Mouse (Mus musculus) small intestine, adult 2 months (tissue): ENCODE results near the gene Ralgps2.

Source experiments
- CTCF ChIP-seq: fragments of 200-500 bp; IDR thresholded peaks from 2 replicates; pipeline ENCODE4 v1.5.1; 2012; ENCODE audit warnings: low read depth, mild to moderate bottlenecking, control low read depth, inconsistent platforms, low read length, moderate library complexity, mixed read lengths; ENCODE audit not compliant: insufficient replicate concordance, insufficient read length; ENCODE audit errors: extremely low read depth
- POLR2A ChIP-seq: fragments of 200-500 bp; IDR thresholded peaks from 2 replicates; pipeline ENCODE4 v1.6.1; 2012; ENCODE audit warnings: low read depth, mild to moderate bottlenecking, control low read depth, inconsistent platforms, low read length, moderate library complexity

DNA sequence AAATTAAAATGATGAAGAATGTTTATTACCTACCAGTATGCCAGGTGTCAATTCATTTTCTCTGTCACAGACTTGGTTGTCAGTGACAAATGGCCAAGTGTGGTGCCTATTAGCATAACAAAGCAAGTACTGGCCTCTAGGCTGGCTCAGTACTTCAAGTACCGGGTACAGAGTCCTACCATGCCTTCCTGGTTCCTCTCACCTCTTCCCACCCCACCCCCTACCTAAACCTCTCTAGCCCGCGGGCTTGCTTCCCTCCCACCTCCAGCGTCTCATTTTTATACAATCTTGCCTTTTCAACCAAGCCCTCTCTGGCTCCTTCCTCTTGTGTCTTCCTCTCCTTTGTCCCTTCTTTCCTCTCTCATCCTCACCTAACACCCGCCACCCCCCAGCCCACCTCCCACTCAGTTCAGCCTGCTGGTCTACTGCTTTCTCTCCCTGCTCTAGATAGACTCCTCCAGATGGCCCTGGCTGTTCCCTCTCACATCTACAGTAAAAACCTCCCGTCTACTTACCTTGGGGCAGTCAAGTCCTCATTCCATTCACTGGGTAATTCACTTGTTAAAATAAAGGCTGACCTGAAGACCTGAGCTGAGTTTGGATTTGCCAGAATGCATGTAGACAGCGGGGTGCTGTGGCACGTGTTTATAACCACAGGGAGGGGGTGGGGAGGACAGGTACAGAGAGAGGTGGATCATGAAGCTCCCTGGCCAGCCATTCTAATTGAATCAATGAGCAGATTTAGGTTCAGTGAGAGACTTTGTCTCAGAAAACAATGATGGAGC is 22.2 kb upstream of the Ralgps2 start:
- no peak for TF ChIP-seq CTCF
- no peak for TF ChIP-seq POLR2A
